Mouse (Mus musculus) midbrain, embryonic 12.5 days (tissue): Measurements from ENCODE around the gene Gpatch3. TPM values are rescaled to one million over a fixed set of nuclear protein-coding genes. Genes with fewer than 3 reads are reported as not detected.

Source experiments
- ATAC-seq: fragments of 200-750 bp; cut with Nextera tagmentation; 2 replicates; pipeline ENCODE4 v1.8.0; 2017; ENCODE audit warnings: low read depth, moderate TSS enrichment, moderate library complexity; ENCODE audit not compliant: low FRiP score
- H3K27ac ChIP-seq: fragments of 300-500 bp; sonication (generic); replicated peaks from 2 replicates; pipeline ENCODE4 v1.5.1; 2016; ENCODE audit warnings: mild to moderate bottlenecking
- H3K27me3 ChIP-seq: fragments of 300-500 bp; sonication (generic); 2 replicates; pipeline ENCODE4 v1.6.1; 2016; ENCODE audit warnings: mild to moderate bottlenecking
- H3K36me3 ChIP-seq: fragments of 300-500 bp; sonication (generic); 2 replicates; pipeline ENCODE4 v1.6.1; 2016
- H3K4me1 ChIP-seq: fragments of 300-500 bp; sonication (generic); 2 replicates; pipeline ENCODE4 v1.6.1; 2016
- H3K4me2 ChIP-seq: fragments of 300-500 bp; sonication (generic); replicated peaks from 2 replicates; pipeline ENCODE4 v1.6.1; 2016; ENCODE audit warnings: mild to moderate bottlenecking, moderate library complexity
- H3K4me3 ChIP-seq: fragments of 300-500 bp; sonication (generic); 2 replicates; pipeline ENCODE4 v1.5.1; 2016; ENCODE audit warnings: mild to moderate bottlenecking
- H3K9ac ChIP-seq: fragments of 300-500 bp; sonication (generic); replicated peaks from 2 replicates; pipeline ENCODE4 v1.6.1; 2016; ENCODE audit warnings: mild to moderate bottlenecking, moderate library complexity
- H3K9me3 ChIP-seq: fragments of 300-500 bp; sonication (generic); 2 replicates; pipeline ENCODE4 v1.6.1; 2016; ENCODE audit warnings: mild to moderate bottlenecking
- WGBS: fragments of 180-500 bp; shearing (Covaris S2); methylation state at CpG from one replicate; pipeline ENCODE4 v1.1.7; 2016; 5-methylcytosine and 5-hydroxymethylcytosine counted together
- polyA plus RNA-seq: library from polyadenylated mRNA; unstranded; fragments of >200 nt; fragmentation: Nextera tagmentation; extraction: Ambion mirVana; gene quantifications from 2 replicates; pipeline ENCODE4 v1.2.1, GENCODE M21; 2016

Gpatch3 gene
- polyA plus RNA-seq, 1 experiment from 2014 or later, result 11.5 TPM

DNA sequence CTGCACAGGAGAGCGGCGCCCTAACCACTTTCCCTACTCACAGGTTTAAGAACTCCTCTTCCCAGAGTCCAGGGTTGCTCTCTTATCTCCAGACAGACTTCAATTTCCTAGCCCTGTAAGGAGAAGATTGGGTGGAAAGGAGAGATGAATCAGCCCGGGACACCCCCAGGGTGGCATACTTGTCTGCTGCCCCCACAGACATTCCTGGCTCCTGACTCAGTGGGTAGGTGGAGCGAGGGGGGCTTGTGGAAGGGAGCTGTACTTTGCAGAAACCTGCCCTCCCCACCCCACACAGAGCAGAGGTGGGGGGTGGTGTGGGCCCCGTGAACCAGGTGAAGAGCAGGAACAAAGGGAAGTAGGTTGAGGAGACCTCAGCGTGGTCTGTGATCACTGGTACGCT is 21.0 kb downstream of the Gpatch3 start:
- Histone ChIP-seq H3K9me3 (no peaks in the 10 kb centered on the region), H3K27ac (no peak overlapping the region)
- 80% methylated on average over 7 of the region's 7 CpGs for WGBS

DNA sequence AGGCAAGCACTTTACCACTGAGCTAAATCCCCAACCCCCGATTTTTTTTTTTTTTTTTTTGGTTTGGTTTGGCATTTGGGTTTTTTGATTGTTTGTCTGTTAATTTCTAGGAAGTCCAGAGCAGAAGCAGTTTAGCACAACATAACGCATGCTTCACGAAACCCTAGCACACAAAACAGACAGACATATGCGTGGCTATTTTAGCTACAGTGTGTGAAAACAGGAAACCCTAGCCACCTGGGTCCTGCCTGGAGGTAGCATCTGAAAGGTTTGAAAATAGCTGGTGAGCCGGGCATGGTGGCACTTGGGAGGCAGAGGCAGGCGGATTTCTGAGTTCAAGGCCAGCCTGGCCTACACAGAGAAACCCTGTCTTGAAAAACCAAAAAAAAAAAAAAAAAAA is 21.5 kb downstream of the Gpatch3 start:
- Histone ChIP-seq H3K9ac (no peak overlapping the region), H3K4me1 (peaks cover 12% of the 10 kb centered on the region), H3K36me3 (peaks cover 21% of the 10 kb centered on the region), H3K4me2 (no peak overlapping the region), H3K4me3 (no peak overlapping the region), H3K27me3 (peaks cover 35% of the 10 kb centered on the region), H3K27ac (no peak overlapping the region), H3K9me3 (no peaks in the 10 kb centered on the region)
- WGBS, result 81% methylated on average over 6 of the region's 6 CpGs
- ATAC-seq, result no peak

More for the DNA sequence above, 21.0 kb downstream of the Gpatch3 start:
- peaks cover 12% of the 10 kb centered on the region for H3K4me1 ChIP-seq
- peaks cover 26% of the 10 kb centered on the region for H3K36me3 ChIP-seq
- H3K27me3 ChIP-seq, result peaks cover 29% of the 10 kb centered on the region
- H3K9ac ChIP-seq, result no peak overlapping the region
- no peak overlapping the region for H3K4me3 ChIP-seq
- ATAC-seq, result no peak
- H3K4me2 ChIP-seq, result no peak overlapping the region

DNA sequence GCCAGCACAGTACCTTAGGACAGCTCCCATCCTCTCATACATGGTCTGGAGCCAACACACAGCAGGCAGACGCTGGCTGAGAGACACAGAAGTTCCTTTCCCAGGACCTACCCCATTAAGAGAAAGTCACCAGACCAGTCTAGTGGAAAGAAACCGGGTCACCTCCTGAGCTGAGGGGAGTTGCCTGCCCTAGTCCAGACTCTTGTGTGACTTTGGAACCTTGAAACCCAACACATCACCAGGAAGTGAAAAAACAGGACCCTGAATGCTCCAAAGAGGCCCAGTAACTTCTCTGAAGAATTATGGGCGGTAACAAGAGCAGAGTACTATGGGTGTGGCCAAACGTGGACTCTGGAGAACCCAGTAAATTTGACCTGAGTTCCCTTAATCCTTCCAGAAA is 24.1 kb downstream of the Gpatch3 start:
- no peaks in the 10 kb centered on the region for H3K9me3 ChIP-seq
- peaks cover 12% of the 10 kb centered on the region for H3K4me1 ChIP-seq
- 55% methylated on average over 4 of the region's 4 CpGs for WGBS
- H3K36me3 ChIP-seq, result peaks cover 7% of the 10 kb centered on the region
- H3K9ac ChIP-seq, result no peak overlapping the region
- no peak for ATAC-seq
- H3K4me2 ChIP-seq, result no peak overlapping the region
- H3K27ac ChIP-seq, result no peak overlapping the region
- no peak overlapping the region for H3K4me3 ChIP-seq
- peaks cover 60% of the 10 kb centered on the region for H3K27me3 ChIP-seq

DNA sequence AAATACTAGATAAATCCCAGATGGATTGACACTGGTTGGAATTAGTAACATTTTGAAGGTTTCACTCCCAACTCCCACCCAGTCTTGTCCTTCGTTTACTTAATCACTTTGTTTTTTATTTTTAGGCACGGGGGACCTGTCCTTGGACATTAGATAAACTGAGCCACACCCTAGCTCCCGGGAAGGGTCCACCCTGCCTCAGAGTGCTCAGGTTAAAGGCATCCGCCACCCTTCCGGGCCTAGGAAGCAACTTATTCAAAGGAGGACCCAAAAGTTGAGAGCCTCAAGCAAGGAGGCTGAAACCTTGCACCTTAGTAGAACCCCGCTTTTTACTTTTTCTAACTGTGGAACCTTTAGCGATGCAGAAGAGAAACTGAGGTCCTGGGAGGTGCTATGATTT is 24.6 kb downstream of the Gpatch3 start:
- Histone ChIP-seq H3K4me2 (peak overlapping the region; percentile 70), H3K27me3 (peaks cover 60% of the 10 kb centered on the region), H3K9ac (peak overlapping the region; percentile 35; the same call in 1 of the 2 replicates), H3K36me3 (peaks cover 10% of the 10 kb centered on the region), H3K9me3 (no peaks in the 10 kb centered on the region), H3K4me3 (peak overlapping the region; percentile 47), H3K4me1 (peaks cover 12% of the 10 kb centered on the region), H3K27ac (no peak overlapping the region)
- WGBS, result 24% methylated on average over 7 of the region's 7 CpGs
- ATAC-seq, result no peak

DNA sequence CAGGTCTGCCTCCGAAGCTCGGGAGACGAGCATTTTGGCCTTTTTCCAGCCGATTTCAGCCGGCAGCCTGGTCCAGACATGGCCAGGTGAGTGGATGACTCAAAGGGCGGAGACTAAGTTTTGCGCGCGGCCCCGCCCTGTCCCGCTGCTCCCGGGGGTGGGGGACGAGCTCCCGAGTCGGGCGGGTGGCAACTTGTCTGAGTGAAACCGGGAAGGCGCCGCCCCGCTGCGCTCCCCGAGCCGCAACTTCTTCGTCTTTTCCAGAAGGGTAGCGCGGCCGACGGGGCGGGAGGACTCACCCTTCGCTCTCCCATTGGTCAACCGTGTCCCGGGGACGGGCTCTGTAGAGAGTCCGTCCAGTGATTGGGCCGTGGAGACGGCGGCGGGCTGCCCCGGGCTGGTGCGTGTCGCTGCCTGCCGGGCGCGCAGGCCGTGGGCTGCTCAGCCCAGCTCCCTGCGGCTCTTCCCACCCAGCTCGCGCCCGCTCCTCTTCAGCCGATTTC is 25.1 kb downstream of the Gpatch3 start:
- peaks cover 13% of the 10 kb centered on the region for H3K36me3 ChIP-seq
- H3K4me2 ChIP-seq, result peak overlapping the region; percentile 70
- H3K27ac ChIP-seq, result no peak overlapping the region
- peaks cover 60% of the 10 kb centered on the region for H3K27me3 ChIP-seq
- H3K4me1 ChIP-seq, result peaks cover 12% of the 10 kb centered on the region
- peak; percentile 95 for ATAC-seq
- H3K9ac ChIP-seq, result peak overlapping the region; percentile 35
- WGBS, result under 1% methylated on average over 48 of the region's 50 CpGs
- H3K9me3 ChIP-seq, result no peaks in the 10 kb centered on the region
- peak overlapping the region; percentile 47 for H3K4me3 ChIP-seq

DNA sequence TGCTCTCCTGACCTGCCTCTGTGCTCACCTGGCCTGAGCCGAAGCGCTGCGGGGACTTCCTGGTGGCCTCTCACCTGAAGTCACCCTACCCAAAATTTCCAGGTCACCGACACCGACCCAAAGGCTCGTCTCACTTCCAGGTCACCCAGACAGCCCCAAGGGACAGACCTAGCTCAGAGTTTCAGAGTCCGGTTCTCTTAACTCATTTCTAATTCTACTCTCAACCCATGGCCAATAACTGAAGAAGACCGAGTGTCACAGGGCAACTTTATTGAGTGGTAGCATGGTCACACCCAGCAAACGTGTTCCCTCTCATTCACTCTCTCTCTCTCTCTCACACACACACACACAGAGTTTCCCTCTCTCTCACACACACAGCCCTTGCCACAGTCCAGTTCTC is 25.8 kb downstream of the Gpatch3 start:
- Histone ChIP-seq H3K4me1 (peaks cover 12% of the 10 kb centered on the region), H3K4me2 (peak overlapping the region; percentile 70), H3K9ac (no peak overlapping the region), H3K27me3 (peaks cover 60% of the 10 kb centered on the region), H3K4me3 (peak overlapping the region; percentile 47), H3K27ac (no peak overlapping the region), H3K9me3 (no peaks in the 10 kb centered on the region), H3K36me3 (peaks cover 20% of the 10 kb centered on the region)
- no peak for ATAC-seq
- WGBS, result 24% methylated on average over 9 of the region's 9 CpGs

DNA sequence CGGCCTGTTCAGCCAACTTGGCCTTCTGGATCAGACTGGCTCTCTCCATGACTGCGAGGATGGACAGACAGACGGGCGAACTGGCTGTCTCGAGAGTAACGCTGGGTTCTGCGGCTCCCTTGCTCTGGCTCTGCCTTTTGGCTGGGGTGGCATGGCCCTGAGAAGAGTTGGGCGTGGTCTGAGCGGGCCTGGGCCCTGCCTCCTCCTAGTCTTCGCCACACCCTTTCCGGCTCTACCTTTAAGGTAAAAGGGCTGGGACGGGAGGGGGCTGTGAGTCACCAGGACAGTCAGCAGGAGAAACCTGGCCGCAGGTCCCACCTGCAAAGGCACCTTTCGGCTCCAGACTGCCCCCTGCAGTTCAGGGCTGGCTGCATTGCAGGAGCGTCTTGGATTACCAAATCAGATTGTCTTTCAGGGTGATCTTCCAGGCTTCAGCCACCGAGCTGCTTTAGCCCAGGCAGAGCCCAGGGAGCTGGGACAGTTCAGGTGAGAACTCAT is 27.2 kb downstream of the Gpatch3 start, which contains the start of gene Sfn:
Gene Sfn (minus strand): TSS at position 448 of the 498 bp plus-strand sequence.
- Histone ChIP-seq H3K36me3 (peaks cover 30% of the 10 kb centered on the region), H3K27ac (no peak within 1 kb of the TSS), H3K4me2 (no peak within 1 kb of the TSS), H3K27me3 (peaks cover 60% of the 10 kb centered on the region), H3K9me3 (no peaks in the 10 kb centered on the region), H3K4me3 (no peak within 1 kb of the TSS), H3K9ac (no peak within 1 kb of the TSS), H3K4me1 (peaks cover 12% of the 10 kb centered on the region)
- 3% methylated on average over 16 of the region's 16 CpGs for WGBS
- no peak for ATAC-seq

DNA sequence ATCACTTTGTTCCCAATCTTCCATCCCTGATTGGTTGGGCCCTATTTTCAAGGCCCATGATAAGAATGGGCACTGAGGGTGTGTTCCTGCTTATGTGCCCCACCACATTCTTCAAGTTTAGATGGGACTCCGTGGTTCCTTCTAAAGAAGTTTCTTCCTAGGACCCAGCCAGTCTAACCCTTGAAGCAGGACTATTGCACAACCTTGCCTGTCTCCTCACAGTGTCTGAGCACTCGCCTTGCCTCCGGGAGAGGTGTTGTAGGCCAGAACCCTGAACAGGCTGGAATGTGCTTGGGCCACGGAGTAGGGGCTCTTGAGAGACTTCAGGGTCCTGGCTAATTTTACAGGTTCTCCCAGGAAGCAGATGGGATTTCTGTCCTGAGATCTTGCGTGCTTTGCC is 28.5 kb downstream of the Gpatch3 start:
- H3K4me1 ChIP-seq, result peaks cover 12% of the 10 kb centered on the region
- WGBS, result 92% methylated on average over 5 of the region's 5 CpGs
- H3K9me3 ChIP-seq, result no peaks in the 10 kb centered on the region
- no peak overlapping the region for H3K27ac ChIP-seq
- no peak overlapping the region for H3K4me3 ChIP-seq
- no peak overlapping the region for H3K9ac ChIP-seq
- H3K36me3 ChIP-seq, result peaks cover 33% of the 10 kb centered on the region
- peaks cover 55% of the 10 kb centered on the region for H3K27me3 ChIP-seq
- no peak for ATAC-seq
- H3K4me2 ChIP-seq, result no peak overlapping the region

DNA sequence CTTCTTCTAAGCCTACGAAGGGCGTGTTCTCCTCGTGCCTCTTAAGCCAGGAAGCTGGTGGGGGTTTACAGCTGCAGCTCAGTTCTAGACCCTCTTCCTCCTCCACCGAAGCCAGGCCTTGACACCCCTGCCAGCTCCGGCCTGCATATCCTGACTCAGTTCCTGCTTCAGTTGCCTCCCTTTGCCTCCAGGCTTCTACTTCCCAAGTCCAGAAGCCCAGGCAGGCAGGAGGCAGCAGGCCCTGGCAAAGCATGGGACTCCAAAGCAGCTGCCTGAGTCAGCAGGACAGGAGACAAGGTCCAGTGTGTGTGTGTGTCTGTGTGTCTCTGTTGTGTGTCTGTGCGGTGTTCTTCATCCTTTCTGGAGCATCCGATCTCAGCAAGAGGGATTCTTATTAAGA is 29.6 kb downstream of the Gpatch3 start:
- peaks cover 10% of the 10 kb centered on the region for H3K4me1 ChIP-seq
- H3K9ac ChIP-seq, result no peak overlapping the region
- no peak overlapping the region for H3K27ac ChIP-seq
- no peak for ATAC-seq
- H3K4me2 ChIP-seq, result no peak overlapping the region
- H3K27me3 ChIP-seq, result peaks cover 44% of the 10 kb centered on the region
- peaks cover 41% of the 10 kb centered on the region for H3K36me3 ChIP-seq
- H3K9me3 ChIP-seq, result no peaks in the 10 kb centered on the region
- H3K4me3 ChIP-seq, result no peak overlapping the region
- 82% methylated on average over 7 of the region's 7 CpGs for WGBS

DNA sequence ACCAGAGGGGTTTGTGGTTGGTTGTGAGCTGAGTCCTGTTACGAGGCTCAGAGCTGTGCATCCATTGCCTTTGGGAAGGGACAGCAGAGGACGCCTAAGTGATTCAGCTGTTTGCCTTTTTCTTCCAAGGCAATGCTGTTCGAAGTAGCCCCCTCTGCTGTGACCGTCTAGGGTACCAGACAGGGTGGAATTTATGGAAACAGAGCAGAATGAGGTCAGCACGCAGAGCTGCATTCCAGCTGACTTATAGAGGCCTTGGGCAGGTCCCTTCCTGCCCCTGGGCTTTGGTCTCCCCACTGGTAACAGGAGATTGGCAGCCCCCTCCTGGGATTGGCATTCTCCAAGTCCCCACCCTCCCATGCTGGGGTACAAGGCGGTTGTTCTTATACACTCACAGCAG is 30.3 kb downstream of the Gpatch3 start:
- Histone ChIP-seq H3K4me3 (no peak overlapping the region), H3K36me3 (peaks cover 41% of the 10 kb centered on the region), H3K9me3 (no peaks in the 10 kb centered on the region), H3K9ac (no peak overlapping the region), H3K27ac (no peak overlapping the region), H3K27me3 (peaks cover 37% of the 10 kb centered on the region), H3K4me1 (peaks cover 4% of the 10 kb centered on the region), H3K4me2 (no peak overlapping the region)
- WGBS, result 66% methylated on average over 6 of the region's 6 CpGs
- no peak for ATAC-seq

DNA sequence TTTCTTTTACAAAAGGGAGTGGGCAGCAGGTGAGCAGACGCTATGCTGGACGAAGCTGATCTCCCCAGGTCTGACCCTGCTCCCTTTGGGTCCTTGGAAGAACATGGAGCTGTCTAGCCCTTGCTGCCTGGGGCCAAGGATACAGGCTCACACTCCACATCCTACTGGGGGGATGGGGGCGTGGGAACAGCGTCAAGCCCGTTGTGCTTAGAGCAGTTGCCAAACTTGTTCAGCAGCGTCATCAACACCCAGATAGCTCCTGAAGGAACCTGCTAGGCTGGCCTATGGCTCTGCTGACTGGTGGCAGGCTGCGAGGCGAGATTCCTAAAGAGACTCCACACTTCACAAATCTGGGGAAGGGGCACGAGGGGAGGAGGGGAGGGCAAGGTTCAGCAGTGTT is 30.8 kb downstream of the Gpatch3 start:
- no peak for ATAC-seq
- Histone ChIP-seq H3K27me3 (peaks cover 33% of the 10 kb centered on the region), H3K4me1 (no peaks in the 10 kb centered on the region), H3K9ac (no peak overlapping the region), H3K27ac (no peak overlapping the region), H3K9me3 (no peaks in the 10 kb centered on the region), H3K36me3 (peaks cover 41% of the 10 kb centered on the region), H3K4me2 (no peak overlapping the region), H3K4me3 (no peak overlapping the region)
- 68% methylated on average over 9 of the region's 9 CpGs for WGBS

DNA sequence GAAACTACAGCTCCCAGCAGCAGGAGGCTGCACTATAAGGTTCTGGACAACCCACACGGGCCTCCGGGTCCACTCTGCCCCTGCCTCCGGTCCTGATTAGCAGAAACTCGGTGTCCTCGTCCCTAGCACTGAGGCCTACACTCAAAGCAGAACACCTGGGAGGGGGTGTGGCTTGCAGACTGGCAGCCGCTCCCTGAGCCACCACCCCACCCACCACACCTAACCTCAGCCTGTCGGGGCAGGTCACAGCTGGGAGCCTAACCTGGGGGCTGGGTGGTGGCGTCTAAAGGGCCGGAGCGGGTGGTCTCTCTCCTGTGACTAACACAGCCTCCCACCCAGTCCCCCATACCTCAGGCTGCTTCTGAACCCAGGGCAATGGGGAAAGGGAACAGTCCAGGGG is 32.7 kb downstream of the Gpatch3 start:
- no peak for ATAC-seq
- Histone ChIP-seq H3K27ac (no peak overlapping the region), H3K36me3 (peaks cover 51% of the 10 kb centered on the region), H3K9me3 (peaks cover 3% of the 10 kb centered on the region; the same call in 1 of the 2 replicates), H3K27me3 (peaks cover 13% of the 10 kb centered on the region), H3K4me2 (no peak overlapping the region), H3K9ac (no peak overlapping the region), H3K4me3 (no peak overlapping the region), H3K4me1 (no peaks in the 10 kb centered on the region)
- WGBS, result 81% methylated on average over 10 of the region's 10 CpGs

DNA sequence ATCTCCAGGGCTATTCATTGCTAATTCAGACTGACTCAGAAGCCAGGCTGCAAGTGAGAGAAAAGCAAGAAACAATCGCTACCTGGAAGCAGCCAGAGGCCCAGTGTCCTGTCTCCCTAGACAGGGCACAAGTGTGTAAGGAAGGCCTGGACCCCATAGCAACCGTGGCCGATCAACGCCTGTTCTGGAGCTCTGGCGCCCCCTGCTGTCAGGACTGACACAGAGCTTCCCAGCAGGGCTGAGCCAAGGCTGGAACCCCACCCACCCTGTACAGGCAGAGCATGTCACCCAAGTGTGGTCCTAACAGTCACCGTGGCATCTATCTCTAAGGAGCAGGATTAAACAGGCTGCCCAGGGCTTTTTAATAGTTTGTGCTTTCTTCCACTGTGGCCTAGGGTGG is 35.2 kb downstream of the Gpatch3 start:
- Histone ChIP-seq H3K9me3 (peaks cover 3% of the 10 kb centered on the region; the same call in 1 of the 2 replicates), H3K27me3 (no peaks in the 10 kb centered on the region), H3K4me2 (no peak overlapping the region), H3K27ac (no peak overlapping the region), H3K36me3 (peaks cover 53% of the 10 kb centered on the region), H3K4me3 (no peak overlapping the region), H3K4me1 (no peaks in the 10 kb centered on the region), H3K9ac (no peak overlapping the region)
- WGBS, result 15% methylated on average over 6 of the region's 6 CpGs
- no peak; the same call in 1 of the 2 replicates for ATAC-seq
